Mouse (Mus musculus) embryonic facial prominence, embryonic 12.5 days (tissue): ENCODE data around the gene Pex5. TPM values are rescaled to one million over a fixed set of nuclear protein-coding genes. Genes with fewer than 3 reads are reported as not detected.

Source experiments
- polyA plus RNA-seq: library from polyadenylated mRNA; unstranded; fragments of >200 nt; fragmentation: Nextera tagmentation; extraction: Ambion mirVana; gene quantifications from 2 replicates; pipeline ENCODE4 v1.2.1, GENCODE M21; 2016

The Pex5 gene
- polyA plus RNA-seq, 1 experiment from 2014 or later: 64.5 TPM

Other genes with a start within 250 kb of the Pex5 start
- not detected in 2 replicates for gene Vmn2r27, start 183.2 kb downstream of the Pex5 start, polyA plus RNA-seq
- gene Cd163, start 110.4 kb downstream of the Pex5 start, polyA plus RNA-seq: not detected in 2 replicates
- 13.1 and 13.8 TPM in 2 replicates for gene Clstn3, start 49.7 kb upstream of the Pex5 start, polyA plus RNA-seq
- 0.24 and 0.45 TPM in 2 replicates for gene C1rl, start 78.0 kb upstream of the Pex5 start, polyA plus RNA-seq
- gene C1ra, start 97.3 kb upstream of the Pex5 start, polyA plus RNA-seq: 0.55 and 0.57 TPM in 2 replicates
- 1.1 and 1.4 TPM in 2 replicates for gene C1s1, start 127.3 kb upstream of the Pex5 start, polyA plus RNA-seq
- not detected in 2 replicates for gene C1rb, start 155.2 kb upstream of the Pex5 start, polyA plus RNA-seq
- not detected in 2 replicates for gene C1s2, start 221.0 kb upstream of the Pex5 start, polyA plus RNA-seq
- gene Lpcat3, start 248.0 kb upstream of the Pex5 start, polyA plus RNA-seq: 46.0 and 49.1 TPM in 2 replicates